Mouse (Mus musculus) heart, embryonic 16.5 days (tissue): ENCODE measurements around the gene Iqcd. TPM values are rescaled to one million over a fixed set of nuclear protein-coding genes. Genes with fewer than 3 reads are reported as not detected.

Experiments
- ATAC-seq: fragments of 200-750 bp; cut with Nextera tagmentation; replicated peaks from 2 replicates; pipeline ENCODE4 v1.8.0; 2017; ENCODE audit warnings: moderate number of reproducible peaks; ENCODE audit not compliant: insufficient read depth, low FRiP score; ENCODE audit errors: extremely low read depth
- H3K27ac ChIP-seq: fragments of 300-500 bp; sonication (generic); 2 replicates; pipeline ENCODE4 v1.5.1; 2014; ENCODE audit warnings: mild to moderate bottlenecking, low read length, control low read depth, moderate library complexity
- H3K27me3 ChIP-seq: fragments of 300-500 bp; sonication (generic); 2 replicates; pipeline ENCODE4 v1.6.1; 2014; ENCODE audit warnings: low read length, mixed read lengths; ENCODE audit not compliant: control insufficient read depth, insufficient read depth
- H3K36me3 ChIP-seq: fragments of 300-500 bp; sonication (generic); 2 replicates; pipeline ENCODE4 v1.6.1; 2014; ENCODE audit not compliant: control insufficient read depth, insufficient read depth
- H3K4me1 ChIP-seq: fragments of 300-500 bp; sonication (generic); 2 replicates; pipeline ENCODE4 v1.6.1; 2014; ENCODE audit warnings: low read length, mixed read lengths; ENCODE audit not compliant: control insufficient read depth, insufficient read depth
- H3K4me2 ChIP-seq: fragments of 300-500 bp; sonication (generic); 2 replicates; pipeline ENCODE4 v1.6.1; 2014; ENCODE audit warnings: low read depth, mild to moderate bottlenecking, control low read depth, low read length
- H3K4me3 ChIP-seq: fragments of 300-500 bp; sonication (generic); 2 replicates; pipeline ENCODE4 v1.5.1; 2014; ENCODE audit warnings: mild to moderate bottlenecking, control low read depth, low read length
- H3K9ac ChIP-seq: fragments of 300-500 bp; sonication (generic); 2 replicates; pipeline ENCODE4 v1.6.1; 2014; ENCODE audit warnings: low read length, control low read depth
- H3K9me3 ChIP-seq: fragments of 300-500 bp; sonication (generic); replicated peaks from 2 replicates; pipeline ENCODE4 v1.6.1; 2016; ENCODE audit warnings: low read length; ENCODE audit not compliant: control insufficient read depth
- WGBS: fragments of 180-500 bp; shearing (Covaris S2); extraction: QIAGEN DNeasy Blood & Tissue Kit; methylation state at CpG from one replicate; pipeline ENCODE4 v1.1.7; 2014; 5-methylcytosine and 5-hydroxymethylcytosine counted together
- polyA plus RNA-seq: library from polyadenylated mRNA; unstranded; fragments of >200 nt; fragmentation: Nextera tagmentation; extraction: Ambion mirVana; gene quantifications from 2 replicates; pipeline ENCODE4 v1.2.1, GENCODE M21; 2015

The Iqcd gene
- polyA plus RNA-seq, 1 experiment from 2014 or later: 0.42 TPM

DNA sequence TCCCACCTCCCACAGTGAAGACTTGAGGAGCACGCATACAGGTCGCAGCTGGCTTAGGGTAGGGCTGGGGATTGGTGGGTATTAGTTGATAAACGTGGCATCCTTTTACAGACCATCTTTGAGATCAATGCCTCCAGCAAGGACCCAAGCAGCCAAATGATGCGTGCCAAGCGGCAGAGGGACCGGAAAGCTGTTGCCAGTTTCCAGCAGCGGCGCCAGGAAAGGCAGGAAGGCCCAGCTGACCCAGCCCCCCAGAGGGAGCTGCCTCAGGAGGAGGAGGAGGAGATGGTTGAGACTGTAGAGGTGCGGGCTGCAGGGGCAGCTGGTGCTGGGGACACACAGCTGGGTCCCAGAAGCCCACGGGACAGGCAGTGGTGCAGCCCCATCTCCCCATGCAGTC is 35.6 kb downstream of the Iqcd start:
- H3K9me3 ChIP-seq: no peaks in the 10 kb centered on the region
- no peak for ATAC-seq
- H3K4me2 ChIP-seq: no peak overlapping the region
- H3K4me1 ChIP-seq: peaks cover 12% of the 10 kb centered on the region
- no peak overlapping the region for H3K27ac ChIP-seq
- 91% methylated on average over 10 of the region's 10 CpGs for WGBS
- H3K27me3 ChIP-seq: 0 out of 2 replicates have a peak, but pooled peaks cover 2% of the 10 kb centered on the region
- H3K4me3 ChIP-seq: no peak overlapping the region
- H3K36me3 ChIP-seq: peaks cover 41% of the 10 kb centered on the region
- no peak overlapping the region for H3K9ac ChIP-seq

DNA sequence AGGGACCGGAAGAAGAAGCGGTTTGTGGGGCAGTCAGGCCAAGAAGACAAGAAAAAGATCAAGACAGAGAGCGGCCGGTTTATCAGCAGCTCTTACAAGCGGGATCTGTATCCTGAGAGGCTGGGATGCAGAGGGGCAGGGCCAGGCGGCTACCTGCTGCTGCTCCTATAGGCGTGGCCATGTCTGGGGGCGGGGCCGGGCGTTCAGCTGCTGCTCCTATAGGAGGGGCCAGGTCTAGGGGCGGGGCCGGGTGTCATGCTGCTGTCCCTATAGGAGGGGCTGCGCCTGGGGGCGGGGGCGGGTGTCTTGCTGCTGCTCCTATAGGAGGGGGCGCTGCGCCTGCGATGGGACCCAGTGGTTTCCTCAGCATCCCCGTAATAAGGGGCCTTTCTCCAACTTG is 37.6 kb downstream of the Iqcd start:
- 48% methylated on average over 19 of the region's 19 CpGs for whole genome bisulfite sequencing
- no peak for ATAC-seq

DNA sequence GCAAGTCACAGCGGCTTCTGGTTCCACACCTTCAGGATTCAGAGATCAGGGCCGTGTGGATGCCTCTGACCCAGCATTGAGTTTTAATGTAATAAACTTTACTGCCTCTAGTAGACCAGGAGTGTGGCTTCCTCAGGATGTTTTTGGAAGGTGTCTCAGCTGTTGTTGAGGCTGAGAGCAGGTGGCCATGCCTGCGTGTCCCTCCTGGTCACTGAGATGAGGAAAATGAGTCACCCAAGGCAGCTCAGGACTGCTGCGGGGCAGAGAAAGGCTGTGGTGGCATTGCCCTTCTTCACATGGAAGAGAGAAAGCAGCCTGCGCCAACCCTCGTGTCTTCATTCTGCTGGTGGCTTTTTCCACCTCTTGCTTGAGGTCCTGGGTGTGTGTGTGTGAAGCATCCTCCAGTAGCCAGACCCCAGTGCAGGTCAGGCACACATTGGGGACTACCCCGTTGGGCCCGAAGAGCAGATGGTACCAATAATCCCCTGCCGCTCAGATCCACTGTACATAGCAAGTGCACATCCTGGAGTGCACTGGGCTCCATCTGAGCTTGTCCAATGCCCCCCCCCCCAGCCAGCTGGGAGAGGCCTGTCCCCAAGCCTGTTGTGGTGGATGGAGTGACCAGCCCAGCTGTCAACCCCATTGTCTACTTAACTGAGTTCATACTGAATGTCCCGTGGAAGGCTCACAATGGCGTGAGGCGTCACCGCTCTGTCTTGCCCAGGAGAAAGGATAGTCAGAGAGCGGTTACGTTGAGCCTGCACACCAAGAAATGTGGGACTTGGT is 38.9 kb downstream of the Iqcd start:
- H3K9me3 ChIP-seq: peaks cover 5% of the 10 kb centered on the region
- H3K9ac ChIP-seq: no peak overlapping the region
- peaks cover 6% of the 10 kb centered on the region for H3K4me1 ChIP-seq
- no peak overlapping the region for H3K27ac ChIP-seq
- peaks cover 5% of the 10 kb centered on the region; the same call in 1 of the 2 replicates for H3K27me3 ChIP-seq
- ATAC-seq: no peak
- WGBS: 89% methylated on average over 15 of the region's 15 CpGs
- no peak overlapping the region for H3K4me3 ChIP-seq
- no peak overlapping the region for H3K4me2 ChIP-seq
- H3K36me3 ChIP-seq: peaks cover 23% of the 10 kb centered on the region

More for the DNA sequence above, 37.6 kb downstream of the Iqcd start:
- no peaks in the 10 kb centered on the region for H3K9me3 ChIP-seq
- peaks cover 12% of the 10 kb centered on the region for H3K4me1 ChIP-seq
- H3K27ac ChIP-seq: no peak overlapping the region
- H3K36me3 ChIP-seq: peaks cover 27% of the 10 kb centered on the region
- no peak overlapping the region for H3K4me3 ChIP-seq
- no peak overlapping the region for H3K4me2 ChIP-seq
- no peak overlapping the region for H3K9ac ChIP-seq
- peaks cover 5% of the 10 kb centered on the region; the same call in 1 of the 2 replicates for H3K27me3 ChIP-seq

DNA sequence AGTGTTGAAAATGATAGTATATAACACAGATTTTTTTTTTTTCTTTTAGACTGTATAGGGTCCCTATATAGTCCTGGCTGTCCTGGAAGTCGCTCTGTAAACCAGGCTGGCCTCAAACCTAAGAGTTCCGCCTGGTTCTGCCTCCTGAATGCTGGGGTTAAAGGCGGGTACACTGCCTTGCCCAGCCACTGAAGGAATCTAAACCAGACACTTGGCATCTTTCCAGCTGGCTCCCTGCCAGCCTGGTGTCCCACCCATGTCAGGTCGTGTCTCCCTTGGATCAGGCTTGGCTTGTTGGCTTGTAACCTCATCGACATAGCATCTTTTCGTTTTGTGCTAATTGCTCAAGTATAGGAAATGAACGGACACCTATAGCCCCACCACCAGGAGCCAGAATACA is 39.8 kb downstream of the Iqcd start:
- Histone ChIP-seq H3K9ac (no peak overlapping the region), H3K27ac (no peak overlapping the region), H3K4me2 (no peak overlapping the region), H3K36me3 (peaks cover 18% of the 10 kb centered on the region), H3K4me3 (no peak overlapping the region), H3K9me3 (peaks cover 5% of the 10 kb centered on the region), H3K4me1 (peaks cover 6% of the 10 kb centered on the region; the same call in 1 of the 2 replicates), H3K27me3 (peaks cover 5% of the 10 kb centered on the region; the same call in 1 of the 2 replicates)
- 48% methylated on average over 7 of the region's 7 CpGs for WGBS
- ATAC-seq: 0 out of 2 replicates have a peak, but pooled peaks have one; percentile 25

DNA sequence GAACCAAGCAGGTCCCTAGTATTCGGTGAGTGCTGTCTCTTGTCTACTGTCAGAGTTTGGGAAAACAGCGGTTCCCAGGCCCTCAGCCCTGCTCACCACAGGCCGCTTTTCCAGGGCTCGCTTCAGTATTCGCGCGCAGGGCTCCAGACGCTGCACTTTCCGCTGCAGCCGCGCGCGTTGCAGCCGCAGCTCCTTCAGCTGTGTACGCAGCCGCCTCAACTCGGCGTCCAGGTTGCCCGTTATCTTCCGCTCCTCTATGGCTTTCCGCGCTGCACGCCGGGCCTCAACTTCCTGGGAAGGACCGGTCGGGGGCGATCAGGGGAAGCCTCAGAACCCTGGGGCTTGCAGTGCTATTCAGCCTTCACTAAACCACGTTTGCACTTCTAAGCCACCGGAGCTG is 42.3 kb downstream of the Iqcd start:
- Histone ChIP-seq H3K4me1 (peaks cover 8% of the 10 kb centered on the region), H3K4me3 (peak overlapping the region; percentile 33), H3K27me3 (peaks cover 5% of the 10 kb centered on the region; the same call in 1 of the 2 replicates), H3K4me2 (peak overlapping the region; percentile 60), H3K36me3 (peaks cover 8% of the 10 kb centered on the region), H3K27ac (no peak overlapping the region), H3K9ac (peak overlapping the region; percentile 37; the same call in 1 of the 2 replicates), H3K9me3 (peaks cover 8% of the 10 kb centered on the region)
- WGBS: 6% methylated on average over 29 of the region's 29 CpGs
- no peak for ATAC-seq

DNA sequence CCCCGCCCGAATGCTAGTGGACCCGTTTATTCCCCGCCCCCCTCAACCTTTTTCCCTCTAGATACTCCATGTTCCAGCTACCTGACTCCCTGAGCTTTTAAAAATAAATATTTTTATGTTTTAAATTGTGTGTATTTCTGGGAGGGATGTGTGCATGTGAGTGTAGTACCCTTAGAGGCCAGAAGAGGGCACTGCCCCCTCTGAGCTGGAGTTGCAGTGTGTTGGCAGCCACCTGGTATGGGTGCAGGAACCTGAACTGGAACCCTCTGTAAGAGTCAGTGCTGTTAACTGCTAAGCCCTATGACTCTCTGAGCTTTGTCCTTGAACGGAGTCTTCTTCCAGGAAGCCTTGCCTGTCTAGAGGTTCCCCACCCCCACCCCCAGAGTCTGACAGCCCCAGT is 43.1 kb downstream of the Iqcd start:
- WGBS: 93% methylated on average over 5 of the region's 5 CpGs
- H3K9ac ChIP-seq: no peak overlapping the region
- peaks cover 8% of the 10 kb centered on the region for H3K4me1 ChIP-seq
- ATAC-seq: no peak
- H3K4me3 ChIP-seq: no peak overlapping the region
- no peak overlapping the region for H3K4me2 ChIP-seq
- peaks cover 8% of the 10 kb centered on the region for H3K9me3 ChIP-seq
- peaks cover 6% of the 10 kb centered on the region; the same call in 1 of the 2 replicates for H3K36me3 ChIP-seq
- H3K27ac ChIP-seq: no peak overlapping the region
- H3K27me3 ChIP-seq: peaks cover 5% of the 10 kb centered on the region; the same call in 1 of the 2 replicates

DNA sequence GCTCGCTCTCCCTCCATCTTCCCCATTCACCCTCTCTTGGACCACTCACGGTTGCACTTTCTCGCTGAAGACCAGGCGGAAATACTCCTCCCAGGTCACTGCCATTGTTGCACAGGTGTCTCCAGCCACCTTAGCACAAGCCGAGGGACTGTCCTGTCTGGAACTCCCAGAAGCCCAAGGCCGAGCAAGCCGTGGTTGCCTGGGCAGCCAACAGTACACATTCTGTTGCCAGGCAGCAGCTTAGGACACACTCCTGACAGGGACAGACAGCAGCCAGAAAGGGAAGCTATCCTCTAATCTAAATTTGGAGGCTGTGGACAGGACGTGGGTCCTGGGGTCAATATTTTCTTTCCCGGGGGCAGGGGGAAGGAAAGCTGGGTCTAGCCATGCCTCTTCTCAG is 45.3 kb downstream of the Iqcd start, which contains the start of gene Cfap73:
Cfap73 (minus strand) TSS at position 105 of the 400 bp plus-strand sequence.
- H3K9me3 ChIP-seq: peaks cover 8% of the 10 kb centered on the region
- WGBS: 36% methylated on average over 9 of the region's 9 CpGs
- H3K4me2 ChIP-seq: no peak within 1 kb of the TSS
- H3K4me3 ChIP-seq: no peak within 1 kb of the TSS
- no peak within 1 kb of the TSS for H3K9ac ChIP-seq
- no peaks in the 10 kb centered on the region for H3K36me3 ChIP-seq
- peaks cover 5% of the 10 kb centered on the region; the same call in 1 of the 2 replicates for H3K27me3 ChIP-seq
- H3K27ac ChIP-seq: no peak within 1 kb of the TSS
- H3K4me1 ChIP-seq: peaks cover 2% of the 10 kb centered on the region; the same call in 1 of the 2 replicates
- ATAC-seq: no peak

DNA sequence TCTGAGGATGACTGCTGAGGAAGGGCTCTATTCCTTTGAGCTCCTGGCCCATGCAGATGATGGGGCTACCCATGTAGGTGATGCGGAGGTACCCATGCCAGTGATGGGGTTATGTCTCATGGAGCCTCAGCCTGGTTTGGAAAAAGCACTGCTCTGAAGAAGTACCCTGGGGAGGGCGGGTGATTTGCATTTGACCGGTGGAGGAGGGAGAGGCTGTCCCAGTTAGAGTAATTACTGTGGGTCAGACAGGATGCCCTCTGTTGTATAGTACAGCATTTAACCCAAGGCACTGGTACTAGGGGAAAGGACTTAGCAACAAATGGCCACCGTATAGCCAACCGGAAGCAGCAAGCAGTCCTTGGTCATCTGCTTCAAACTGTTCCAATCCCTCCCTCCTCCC is 46.0 kb downstream of the Iqcd start:
- H3K9ac ChIP-seq: no peak overlapping the region
- no peak overlapping the region for H3K4me2 ChIP-seq
- no peaks in the 10 kb centered on the region for H3K36me3 ChIP-seq
- H3K4me1 ChIP-seq: peaks cover 2% of the 10 kb centered on the region; the same call in 1 of the 2 replicates
- WGBS: 40% methylated on average over 5 of the region's 5 CpGs
- H3K9me3 ChIP-seq: peaks cover 8% of the 10 kb centered on the region
- peaks cover 3% of the 10 kb centered on the region; the same call in 1 of the 2 replicates for H3K27me3 ChIP-seq
- no peak overlapping the region for H3K27ac ChIP-seq
- no peak overlapping the region for H3K4me3 ChIP-seq
- ATAC-seq: no peak

DNA sequence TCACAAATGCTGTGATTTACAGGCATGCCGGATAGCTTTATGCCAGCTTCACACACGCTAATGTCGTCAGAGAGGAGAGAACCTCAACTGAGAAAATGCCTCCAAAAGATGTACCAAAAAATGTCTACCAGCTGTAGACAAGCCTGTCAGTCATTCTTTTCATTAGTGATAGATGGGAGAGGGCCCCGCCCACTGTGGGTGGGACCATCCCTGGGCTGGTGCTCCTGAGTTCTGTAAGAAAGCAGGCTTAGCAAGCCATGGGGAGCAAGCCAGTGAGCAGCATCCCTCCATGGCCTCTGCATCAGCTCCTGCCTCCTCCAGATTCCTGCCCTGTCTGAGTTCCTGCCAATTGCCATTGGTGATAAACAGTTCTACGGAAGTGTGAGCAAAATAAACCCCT is 46.8 kb downstream of the Iqcd start:
- no peak overlapping the region for H3K4me2 ChIP-seq
- H3K4me1 ChIP-seq: peaks cover 2% of the 10 kb centered on the region; the same call in 1 of the 2 replicates
- WGBS: 80% methylated on average over 5 of the region's 5 CpGs
- peaks cover 8% of the 10 kb centered on the region for H3K9me3 ChIP-seq
- no peak for ATAC-seq
- no peaks in the 10 kb centered on the region for H3K36me3 ChIP-seq
- no peaks in the 10 kb centered on the region; the same call in 1 of the 2 replicates for H3K27me3 ChIP-seq
- H3K27ac ChIP-seq: no peak overlapping the region
- H3K4me3 ChIP-seq: no peak overlapping the region
- H3K9ac ChIP-seq: no peak overlapping the region
